Mouse (Mus musculus) G1E (cell line): ENCODE data around the gene Cacna1c.

Experiments used
- CTCF ChIP-seq: IDR thresholded peaks from 2 replicates; pipeline ENCODE4 v1.5.1; 2012; ENCODE audit warnings: low read depth, low read length, inconsistent platforms, mixed read lengths
- GATA2 ChIP-seq: IDR thresholded peaks from 2 replicates; pipeline ENCODE4 v1.6.1; 2012; ENCODE audit warnings: low read depth, low read length, inconsistent platforms, borderline replicate concordance

DNA sequence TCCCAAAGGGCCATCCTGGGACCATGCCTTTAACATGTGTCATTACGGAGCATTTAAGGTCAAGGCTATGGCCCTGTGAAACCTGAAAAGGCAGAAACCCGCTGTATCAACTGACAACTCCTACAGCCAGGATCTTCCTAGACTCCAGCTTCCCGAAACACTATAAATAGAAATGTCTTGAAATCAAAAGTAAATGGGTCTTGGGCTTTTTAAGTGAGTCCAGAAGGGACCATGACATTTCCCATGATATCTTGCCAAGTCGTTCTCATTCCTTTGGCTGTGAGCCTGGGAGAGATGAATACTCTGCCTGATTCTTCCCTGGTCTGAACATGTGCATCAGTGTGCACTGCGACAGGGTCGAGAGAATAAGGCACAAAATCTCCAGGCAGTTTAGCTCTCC lies 158.4 kb downstream of the Cacna1c start:
- TF ChIP-seq CTCF (no peak), GATA2 (no peak)
